Mouse (Mus musculus): ENCODE results near the gene Gm37240.

Gene Gm37240

GRCm38 (mm10) chr3:85398483-85398835, 488.9 kb downstream of the Gm37240 start:
- DNase-seq (ENCODE audit: low spot score in 2 of 2): no peak

GRCm38 (mm10) chr3:85397816-85398482, 489.4 kb downstream of the Gm37240 start:
- no peak for DNase-seq (ENCODE audit: low spot score in 2 of 2)

- DNase-seq (ENCODE audit: low spot score in 2 of 2): no peak
Measured at GRCm38 (mm10) chr3:85393395-85393794, 493.9 kb downstream of the Gm37240 start.

GRCm38 (mm10) chr3:85391756-85392155, 495.6 kb downstream of the Gm37240 start:
- no peak for DNase-seq (ENCODE audit: low spot score in 2 of 2)

- no peak for DNase-seq (ENCODE audit: low spot score in 2 of 2)
Measured at GRCm38 (mm10) chr3:85391111-85391510, 496.2 kb downstream of the Gm37240 start.

DNA sequence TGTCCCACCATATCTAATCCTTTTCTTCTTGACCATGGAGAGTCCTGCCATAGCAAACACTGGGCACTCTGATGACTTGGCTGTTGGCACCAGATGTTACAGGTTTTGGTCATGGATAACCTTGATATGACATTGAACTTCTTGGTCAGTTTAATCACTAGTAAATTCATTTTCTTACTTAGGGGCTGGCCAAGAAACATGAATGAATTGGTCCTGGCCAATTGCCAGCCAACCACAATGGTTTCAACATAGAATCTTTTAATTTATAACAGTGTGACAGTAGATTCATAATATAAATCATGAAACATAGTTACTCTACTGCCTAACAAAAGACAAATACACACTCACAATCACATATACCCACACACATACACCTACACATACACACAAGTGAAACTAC, 501.9 kb downstream of the Gm37240 start:
- DNase-seq (ENCODE audit: low spot score in 2 of 2): no peak

DNA sequence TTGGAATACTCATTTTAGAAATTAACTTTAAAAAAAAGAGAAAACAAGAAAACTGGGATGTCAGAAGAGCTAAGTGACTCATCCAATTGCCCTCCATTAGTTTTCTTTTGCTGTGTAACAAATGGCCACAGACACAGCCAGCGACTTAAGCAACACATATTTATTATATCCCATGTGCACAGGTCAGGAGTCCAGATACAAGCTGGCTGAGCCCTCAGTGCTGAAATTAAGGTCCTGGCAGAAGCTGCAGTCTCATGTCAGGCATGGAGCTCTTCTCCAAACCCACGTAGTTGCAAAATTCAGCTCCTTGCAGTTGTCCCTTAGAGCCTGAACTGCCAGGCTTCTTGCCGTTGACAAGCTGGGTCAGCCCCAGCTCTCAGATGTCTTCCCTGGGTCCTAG, 504.0 kb downstream of the Gm37240 start:
- DNase-seq (ENCODE audit: low spot score in 2 of 2): no peak

- no peak for DNase-seq (ENCODE audit: low spot score in 2 of 2)
Measured at GRCm38 (mm10) chr3:85378703-85379395, 508.5 kb downstream of the Gm37240 start.

GRCm38 (mm10) chr3:85377946-85378702, 509.2 kb downstream of the Gm37240 start:
- DNase-seq (ENCODE audit: low spot score in 2 of 2): no peak

DNA sequence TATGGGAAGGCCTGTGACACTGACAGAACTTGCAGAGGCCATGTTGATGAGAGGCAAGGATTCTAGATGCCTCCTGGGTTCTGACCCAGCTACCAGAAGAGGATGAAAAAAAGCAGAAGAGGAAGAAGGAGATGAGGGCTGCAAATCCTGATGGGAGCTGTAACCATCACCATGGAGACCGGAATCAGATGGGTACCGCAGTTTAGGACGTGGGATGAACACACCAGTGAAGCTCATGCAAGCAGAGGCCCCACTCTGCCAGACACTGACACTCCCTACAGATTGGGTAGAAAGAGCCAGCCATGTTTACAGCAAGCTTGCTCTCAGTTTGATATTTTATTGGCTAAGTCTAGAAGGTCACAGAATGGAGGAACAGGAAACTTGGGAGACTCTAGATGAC, 509.8 kb downstream of the Gm37240 start:
- DNase-seq (ENCODE audit: low spot score in 2 of 2): no peak

GRCm38 (mm10) chr3:85376541-85376940, 510.8 kb downstream of the Gm37240 start:
- no peak for DNase-seq (ENCODE audit: low spot score in 2 of 2)

DNA sequence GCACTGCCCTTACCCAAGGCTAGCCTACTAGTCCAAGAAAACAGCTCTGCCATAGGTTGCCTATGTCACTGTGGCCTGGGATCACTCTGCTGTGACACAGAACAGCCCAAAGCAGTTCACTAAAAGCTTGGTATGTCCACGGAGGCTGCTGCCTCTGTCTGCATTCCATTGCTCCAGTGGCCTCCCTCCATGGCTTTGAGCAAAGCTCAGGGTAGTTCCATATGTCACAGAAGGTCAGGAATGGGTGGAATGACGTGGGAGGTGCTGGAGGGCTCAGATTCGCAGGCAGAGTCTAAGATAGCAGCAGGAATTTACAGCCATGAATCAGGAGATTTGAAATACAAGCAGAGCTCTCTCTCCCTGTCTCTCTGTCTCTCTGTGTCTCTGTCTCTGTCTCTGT, 514.3 kb downstream of the Gm37240 start:
- no peak for DNase-seq (ENCODE audit: low spot score in 2 of 2)

DNA sequence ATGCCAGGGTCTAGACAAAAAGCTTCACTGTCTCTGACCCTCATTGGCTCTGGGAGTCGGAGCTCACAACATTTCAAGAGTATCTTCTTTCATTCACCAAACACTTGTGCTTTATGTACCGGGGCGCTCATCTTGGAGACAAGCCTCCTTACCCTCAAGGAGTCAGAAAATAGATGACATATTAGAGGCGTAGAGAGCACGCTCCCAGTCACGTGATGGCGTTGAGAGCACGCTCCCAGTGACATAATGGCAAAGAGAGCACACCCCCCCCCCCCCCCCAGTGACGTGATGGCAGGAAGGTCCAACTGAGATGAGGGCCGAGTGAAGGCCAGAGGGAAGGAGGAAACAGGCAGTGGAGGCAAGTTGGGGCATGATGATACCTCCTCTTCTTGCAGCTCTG, 517.5 kb downstream of the Gm37240 start:
- no peak for DNase-seq (ENCODE audit: low spot score in 2 of 2)

GRCm38 (mm10) chr3:85369157-85369556, 518.2 kb downstream of the Gm37240 start:
- DNase-seq (ENCODE audit: low spot score in 2 of 2): no peak

- no peak for DNase-seq (ENCODE audit: low spot score in 2 of 2)
Measured at GRCm38 (mm10) chr3:85368354-85369120, 518.8 kb downstream of the Gm37240 start.

DNA sequence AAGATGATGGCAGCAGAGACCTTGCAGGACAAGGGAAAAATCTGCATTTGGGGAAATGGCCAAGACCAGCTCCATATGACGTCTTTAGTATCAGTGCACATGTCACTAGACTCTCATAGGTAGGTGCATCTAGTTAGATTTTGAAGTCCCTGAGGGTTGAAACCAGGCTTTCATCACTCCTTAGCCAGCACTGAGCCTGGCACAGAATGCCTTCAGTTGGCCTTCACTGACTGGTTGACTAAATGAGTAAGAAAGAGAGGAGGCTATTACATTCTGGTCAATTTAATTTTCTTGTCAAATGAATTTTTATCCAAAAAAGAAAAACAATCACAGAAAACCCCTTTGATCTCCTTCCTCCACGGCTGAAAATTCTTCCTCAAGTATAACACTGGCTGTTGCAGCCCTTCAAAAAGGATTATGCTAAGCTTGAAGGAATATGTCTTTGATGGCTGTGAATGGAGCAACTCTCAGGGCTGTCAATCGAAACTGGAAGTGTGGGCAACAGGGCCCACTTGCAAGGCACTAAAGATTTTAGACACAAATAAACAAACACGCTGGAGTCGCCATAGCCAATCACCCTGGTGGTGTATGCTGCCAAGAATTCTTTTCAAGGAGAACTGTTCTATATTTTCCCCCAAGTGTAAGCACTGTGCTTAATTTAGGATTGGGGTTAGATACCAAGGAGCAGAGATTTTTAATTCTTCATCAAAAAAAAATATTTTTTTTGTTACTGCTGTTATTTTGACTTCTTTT, 522.6 kb downstream of the Gm37240 start:
- DNase-seq (ENCODE audit: low spot score in 2 of 2): no peak

DNA sequence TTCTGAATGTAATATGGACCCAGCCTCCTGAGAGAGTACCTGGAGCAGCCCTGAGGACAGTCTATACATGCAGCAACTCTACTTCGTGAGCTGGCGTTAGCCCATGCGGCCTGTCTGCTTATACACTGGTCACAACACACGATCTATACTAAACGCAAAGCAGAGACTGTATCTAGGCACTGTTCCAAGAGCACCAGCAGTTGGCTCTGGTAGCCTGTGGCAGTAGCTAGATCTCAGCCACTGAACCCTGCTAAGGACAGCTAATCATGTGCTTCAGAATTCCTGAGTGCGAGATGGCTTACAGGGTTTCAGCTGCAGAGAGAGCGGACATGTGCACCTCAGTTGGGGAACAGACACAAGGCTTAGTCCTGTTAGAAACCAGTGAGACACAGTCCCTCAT, 524.4 kb downstream of the Gm37240 start:
- DNase-seq (ENCODE audit: low spot score in 2 of 2): no peak

DNA sequence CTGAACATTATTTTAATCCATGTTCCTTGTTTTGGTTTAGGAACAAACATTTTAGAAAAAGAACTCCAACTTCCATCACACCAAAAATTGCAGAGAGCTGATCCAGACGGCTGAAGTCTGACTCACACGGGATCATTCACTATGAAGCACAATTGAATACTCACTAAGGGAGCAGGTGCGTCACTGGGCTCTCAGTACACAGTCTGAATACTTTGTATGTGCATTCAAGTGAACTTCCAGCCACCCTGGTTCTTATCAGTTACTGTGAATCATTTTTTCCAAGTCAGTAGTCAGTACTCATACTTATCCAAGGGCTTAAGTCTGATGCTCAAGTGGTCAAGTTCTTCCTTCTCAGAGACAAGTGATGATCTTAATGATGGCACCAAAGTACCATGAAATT, 530.9 kb downstream of the Gm37240 start:
- no peak for DNase-seq (ENCODE audit: low spot score in 2 of 2)

DNA sequence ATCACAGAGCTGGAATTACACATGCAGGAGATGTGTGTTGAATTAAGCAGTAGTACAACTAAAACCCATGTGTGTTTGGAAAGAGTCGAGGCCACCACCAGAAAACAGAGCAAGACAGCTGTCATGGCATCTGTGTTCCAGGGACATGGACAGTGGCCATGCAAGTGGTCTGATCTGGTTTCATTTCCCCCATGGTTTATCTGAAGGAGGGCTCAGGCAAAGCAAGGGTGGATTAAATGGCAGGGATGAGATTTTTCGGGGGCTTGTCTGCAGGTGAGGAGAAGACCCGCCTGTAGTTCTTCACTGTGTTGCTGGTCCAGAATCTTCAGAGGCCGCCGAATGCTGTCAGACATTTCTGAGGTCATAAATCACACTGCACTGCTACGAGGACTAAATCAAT, 539.3 kb downstream of the Gm37240 start:
- no peak for DNase-seq (ENCODE audit: low spot score in 2 of 2)

DNA sequence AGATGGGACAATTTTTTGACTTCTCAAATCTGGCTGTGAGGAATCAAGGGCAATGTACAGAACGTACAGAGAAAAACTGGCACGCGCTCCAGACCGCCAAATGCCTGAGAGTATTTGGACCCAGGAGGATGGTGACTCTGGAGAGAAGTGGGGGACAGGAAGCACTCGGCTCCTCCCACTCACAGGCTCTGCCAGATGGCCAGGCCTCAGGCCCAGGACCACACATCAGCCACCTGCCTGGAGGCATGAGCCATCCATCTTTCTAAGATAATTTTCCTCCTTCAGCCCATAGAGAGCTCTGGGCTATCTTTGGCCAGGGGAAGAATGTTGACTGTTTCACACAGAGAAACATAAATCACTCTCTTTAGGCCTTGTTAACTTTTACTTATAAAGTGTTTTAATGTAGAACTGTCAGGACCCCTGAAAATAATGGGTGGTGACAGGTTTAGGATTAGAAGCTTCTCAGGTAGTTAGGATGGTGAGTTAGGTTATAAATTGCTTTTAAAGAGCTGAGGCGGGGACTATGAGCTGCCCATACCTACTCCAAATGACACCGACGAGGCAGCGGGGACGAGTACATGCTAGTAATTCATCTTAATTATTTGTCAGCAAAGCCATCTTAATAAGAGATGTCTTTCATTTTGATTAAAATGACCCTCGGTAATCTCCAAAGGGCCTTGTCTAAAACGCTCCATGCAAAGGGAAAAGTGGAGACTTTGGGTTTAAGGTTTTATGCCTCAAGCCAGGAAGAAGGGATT, 546.0 kb downstream of the Gm37240 start:
- no peak for DNase-seq (ENCODE audit: low spot score in 2 of 2)

DNA sequence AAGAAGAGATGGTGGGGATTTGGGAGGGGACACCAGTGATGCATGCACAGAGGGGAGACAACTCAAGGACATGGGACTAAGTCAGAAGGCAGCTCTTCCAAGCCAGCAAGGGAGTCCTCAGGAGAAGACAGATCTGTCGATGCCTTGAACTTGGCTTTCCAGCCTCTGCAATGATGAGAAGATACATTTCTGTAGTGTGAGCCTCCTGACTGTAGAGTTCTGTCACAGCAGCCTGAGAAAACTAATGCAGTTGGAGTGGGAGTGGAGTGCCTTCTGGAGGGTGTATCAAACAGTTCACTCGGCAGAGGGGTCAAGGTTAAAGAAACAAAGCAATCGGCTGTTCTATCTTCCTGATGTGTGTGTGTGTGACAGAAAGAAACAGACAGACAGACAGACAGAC, 546.8 kb downstream of the Gm37240 start:
- no peak for DNase-seq (ENCODE audit: low spot score in 2 of 2)

Data from spleen, postnatal 14 days (tissue).